Mouse (Mus musculus) Patski (cell line): ENCODE data around the gene Gcdh. TPM values are rescaled to one million over a fixed set of nuclear protein-coding genes. Genes with fewer than 3 reads are reported as not detected.

Source experiments
- ATAC-seq: fragments of 100-300 bp; one replicate; pipeline ENCODE4 v1.8.0; 2021
- CTCF ChIA-PET: fragments of 350-600 bp; sonication (Branson Sonifier 250); formaldehyde crosslinking; loops from one replicate; lab custom pipeline; 2022; ENCODE audit warnings: inconsistent platforms; lab: Charles Lee
- POLR2A ChIA-PET: fragments of 350-600 bp; sonication (Branson Sonifier 250); formaldehyde crosslinking; loops from one replicate; lab custom pipeline; 2022; ENCODE audit warnings: antibody characterized with exemption, inconsistent platforms; lab: Charles Lee
- DNase-seq: peaks from one replicate; pipeline ENCODE4 v3.0.0-alpha.2; 2011; ENCODE audit warnings: low read depth, low spot score
- H3K27me3 ChIP-seq: fragments of 371-371 bp; one replicate; pipeline ENCODE4 v1.5.1; 2021
- CTCF ChIP-seq: fragments of 100-300 bp; IDR thresholded peaks from one replicate; pipeline ENCODE4 v1.5.1; 2021
- in situ Hi-C: fragments of 300-500 bp; cut with MboI; formaldehyde crosslinking; loops from 3 replicates; pipeline ENCODE4 v1.11.1; 2018; ENCODE audit warnings: low pct_unique_long_range_greater_than_20kb, mixed read lengths
- polyA plus RNA-seq: library from polyadenylated mRNA; unstranded; gene quantifications from one replicate; pipeline ENCODE4 v1.2.3, GENCODE M21; 2021

The Gcdh gene
- polyA plus RNA-seq, 1 experiment from 2014 or later: 55.5 TPM

GRCm38 (mm10) chr8:84874339-84874738, 19.4 kb downstream of the Gcdh start:
- CTCF ChIA-PET: interaction anchor here (1.3 to 1.4 kb wide), 4 partner anchors 9 to 18 kb away, joined by 3 to 4 read pairs (median 4); no protein-coding TSS in a partner anchor
- DNase-seq (no peak), ATAC-seq (no peak)
- POLR2A ChIA-PET: interaction anchor here (1.3 kb wide), 1 partner anchor 28 kb away, joined by 4 read pairs; no protein-coding TSS in a partner anchor
- no peaks in the 10 kb centered on the region for H3K27me3 ChIP-seq
- in situ Hi-C loops: no loop called here
- no peak for TF ChIP-seq CTCF

DNA sequence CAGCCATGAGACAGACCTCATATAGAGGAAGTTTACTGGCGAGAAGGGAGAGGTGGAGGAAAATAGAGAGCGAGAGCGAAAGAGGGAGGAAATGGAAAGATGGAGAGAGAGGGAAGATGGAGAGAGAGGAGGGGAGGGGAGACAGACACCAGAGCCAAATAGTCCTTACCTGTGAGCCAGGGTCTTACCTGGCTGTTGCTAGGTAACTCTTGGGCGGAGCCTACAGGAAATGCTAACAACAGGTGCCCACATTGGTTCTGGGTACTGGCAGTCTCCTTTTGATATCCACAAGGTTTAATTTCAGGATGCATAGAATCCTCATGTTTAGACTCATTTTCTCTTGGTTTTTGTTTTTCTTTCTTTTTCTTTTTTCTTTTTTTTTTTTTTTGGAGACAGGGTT, 20.7 kb downstream of the Gcdh start:
- ATAC-seq (no peak), DNase-seq (no peak)
- POLR2A ChIA-PET: no interaction called here
- CTCF ChIA-PET: no interaction called here
- no peaks in the 10 kb centered on the region for H3K27me3 ChIP-seq
- TF ChIP-seq CTCF: no peak
- in situ Hi-C loops: no loop called here

- in situ Hi-C loops: no loop called here
- DNase-seq (no peak), ATAC-seq (peak; percentile 24)
- no peak for TF ChIP-seq CTCF
- no peaks in the 10 kb centered on the region for H3K27me3 ChIP-seq
- ChIA-PET CTCF (interaction anchor here (0.8 to 1.7 kb wide), 2 partner anchors 10 to 31 kb away, joined by 3 to 7 read pairs; no protein-coding TSS in a partner anchor), POLR2A (no interaction called here)
These were observed 21.3 kb downstream of the Gcdh start for GRCm38 (mm10) chr8:84872309-84872965.

DNA sequence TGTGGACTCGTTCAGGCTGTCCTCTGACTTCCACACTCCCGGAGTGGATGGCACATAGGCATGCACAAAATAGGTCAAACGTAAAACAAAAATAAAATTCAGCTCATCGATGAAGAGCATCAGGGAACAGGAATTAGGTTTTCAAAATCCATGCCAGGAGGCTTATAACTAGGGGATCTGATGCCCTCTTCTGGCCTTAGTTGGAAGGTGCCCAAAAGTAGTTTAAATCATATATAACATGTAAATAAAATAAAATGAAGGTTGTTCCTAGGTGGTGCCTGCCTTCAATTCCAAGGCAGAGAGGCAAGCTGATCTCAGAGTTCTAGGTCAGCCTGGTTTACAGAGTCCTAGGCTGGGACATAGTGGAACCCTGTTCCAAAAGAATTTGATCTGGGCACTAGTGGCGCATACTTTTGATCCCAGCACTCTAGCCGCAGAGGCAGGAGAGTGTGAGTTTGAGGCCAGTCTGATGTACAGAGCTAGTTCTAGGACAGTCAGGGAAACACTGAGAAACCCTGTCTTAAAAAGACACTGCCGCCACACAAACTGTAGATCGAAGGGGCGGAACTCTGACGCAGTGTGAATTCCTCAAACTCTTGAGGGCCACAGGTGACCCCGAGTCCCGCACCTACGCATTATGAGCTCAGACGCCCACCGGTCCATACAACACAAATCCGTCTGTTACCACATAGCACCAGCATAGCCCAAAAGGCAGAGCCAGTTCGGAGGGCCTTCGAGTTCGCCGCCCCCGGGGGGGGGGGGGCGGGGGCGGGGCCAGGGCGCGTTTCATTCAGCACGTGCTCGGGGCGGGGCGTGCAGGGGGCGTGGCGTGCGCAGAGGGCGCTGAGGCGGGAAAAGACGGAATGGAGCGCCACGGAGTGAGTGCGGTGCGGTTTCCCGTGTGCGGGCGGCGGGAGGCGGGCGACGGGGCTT, 22.1 kb downstream of the Gcdh start, which contains the start of gene Syce2:
Syce2 (plus strand) TSS at position 736 of the 933 bp plus-strand sequence.
- ChIA-PET CTCF (interaction anchor here (0.8 to 1.7 kb wide), 5 partner anchors 11 to 32 kb away, joined by 3 to 7 read pairs (median 4); partner anchors contain the start of gene Calr), POLR2A (no interaction called here)
- in situ Hi-C loops: no loop called here
- no peaks in the 10 kb centered on the region for H3K27me3 ChIP-seq
- ATAC-seq: peak; percentile 10
- no peak for DNase-seq
- TF ChIP-seq CTCF: no peak

DNA sequence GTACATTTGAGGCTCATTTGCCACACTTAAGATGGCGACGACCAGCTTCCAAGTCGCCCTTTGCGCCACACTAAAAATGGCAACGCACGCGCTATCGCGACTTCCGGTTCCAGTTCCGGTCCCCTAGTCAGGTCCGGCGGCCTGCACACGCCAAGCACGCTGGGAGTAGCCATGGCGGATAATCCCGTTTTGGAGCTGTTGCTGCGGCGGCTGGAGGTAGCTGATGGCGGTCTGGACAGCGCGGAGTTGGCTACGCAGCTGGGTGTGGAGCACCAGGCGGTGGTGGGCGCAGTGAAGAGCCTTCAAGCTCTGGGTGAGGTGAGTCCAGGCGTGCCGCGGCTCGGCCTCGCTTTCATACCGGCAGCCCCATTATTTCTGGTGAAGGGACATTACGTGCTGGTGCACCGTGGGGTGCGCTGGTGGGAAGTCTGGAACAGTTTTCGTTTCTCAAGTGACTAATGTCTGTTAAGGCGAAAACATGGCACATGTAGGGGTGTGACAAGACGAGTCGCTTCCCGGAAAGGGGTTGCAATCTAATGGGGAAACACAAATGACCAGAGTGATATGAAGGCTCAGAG, 36.8 kb downstream of the Gcdh start, which contains the start of gene Farsa:
Farsa (plus strand) TSS at position 126 of the 578 bp plus-strand sequence.
- ChIA-PET POLR2A (interaction anchor here (1.4 to 2.0 kb wide), 3 partner anchors 9 to 11 kb away, joined by 6 to 11 read pairs (median 6); partner anchors contain the start of gene Calr), CTCF (interaction anchor here (0.7 to 1.5 kb wide), 4 partner anchors 10 to 46 kb away, joined by 3 read pairs; no protein-coding TSS in a partner anchor)
- no peak for TF ChIP-seq CTCF
- peak; percentile 64 for DNase-seq
- peak; percentile 78 for ATAC-seq
- no peaks in the 10 kb centered on the region for H3K27me3 ChIP-seq
- in situ Hi-C loops: no loop called here

GRCm38 (mm10) chr8:84856434-84856833, 37.3 kb downstream of the Gcdh start:
- DNase-seq (no peak), ATAC-seq (no peak)
- no peaks in the 10 kb centered on the region for H3K27me3 ChIP-seq
- CTCF ChIA-PET: interaction anchor here (1.2 to 1.5 kb wide), 2 partner anchors 9 to 15 kb away, joined by 3 to 4 read pairs; no protein-coding TSS in a partner anchor
- no peak for TF ChIP-seq CTCF
- POLR2A ChIA-PET: interaction anchor here (1.4 to 2.0 kb wide), 2 partner anchors 9 to 10 kb away, joined by 6 to 11 read pairs; partner anchors contain the start of gene Calr
- in situ Hi-C loops: no loop called here

DNA sequence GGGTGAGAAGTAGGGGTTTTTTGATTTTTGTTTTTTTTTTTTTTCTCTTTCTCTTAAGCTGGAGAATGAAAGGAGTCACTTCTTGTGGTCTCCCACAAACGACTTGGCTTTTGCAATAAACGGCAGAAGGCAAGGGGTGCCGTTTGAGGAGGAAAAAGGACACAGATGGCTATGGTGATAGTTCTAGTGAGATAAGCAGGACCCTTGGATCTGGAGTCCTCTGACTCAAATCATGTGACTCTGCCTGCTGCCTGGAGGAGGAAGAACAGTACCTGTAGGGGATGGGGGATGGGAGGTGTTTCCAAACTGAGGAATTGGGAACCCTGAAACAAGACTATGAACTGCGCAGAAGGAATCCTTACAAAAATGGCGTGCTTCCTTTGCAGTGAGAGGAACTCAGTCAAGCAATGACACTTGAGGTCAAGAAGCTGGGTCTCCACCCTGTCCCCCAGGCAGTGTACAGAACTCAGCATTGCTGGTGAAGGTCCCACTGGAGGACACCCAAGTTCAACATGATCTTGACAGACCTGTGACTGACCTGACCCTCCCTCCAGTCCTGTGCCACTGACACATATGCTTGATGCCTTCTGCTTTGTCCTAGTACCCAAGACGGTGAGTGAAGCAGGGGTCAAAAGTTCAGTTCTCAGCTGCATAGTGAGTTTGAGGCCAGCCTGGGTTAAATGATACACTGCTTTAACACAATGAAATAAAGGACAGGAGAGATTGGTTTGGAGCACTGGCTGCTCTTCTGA, 45.9 kb downstream of the Gcdh start:
- ChIA-PET POLR2A (interaction anchor here (0.6 to 2.0 kb wide), 6 partner anchors 9 to 78 kb away, joined by 3 to 11 read pairs (median 4); partner anchors contain the start of genes Farsa and Gcdh), CTCF (interaction anchor here (0.7 to 2.6 kb wide), 8 partner anchors 8 to 150 kb away, joined by 3 to 9 read pairs (median 4); partner anchors contain the start of gene Farsa)
- TF ChIP-seq CTCF: no peak
- ATAC-seq: no peak
- in situ Hi-C loops: no loop called here
- DNase-seq: no peak
- no peaks in the 10 kb centered on the region for H3K27me3 ChIP-seq

GRCm38 (mm10) chr8:84846722-84847572, 46.8 kb downstream of the Gcdh start, which contains the start of gene Calr:
TSS of gene Calr (minus strand) at chr8:84846934.
- ChIA-PET CTCF (interaction anchor here (1.0 to 2.6 kb wide), 6 partner anchors 9 to 56 kb away, joined by 3 to 9 read pairs (median 4); partner anchors contain the start of gene Farsa), POLR2A (interaction anchor here (0.6 to 3.1 kb wide), 8 partner anchors 9 to 156 kb away, joined by 3 to 14 read pairs (median 4); partner anchors contain the start of genes Farsa and Klf1)
- DNase-seq (peak; percentile 98), ATAC-seq (peak; percentile 97)
- in situ Hi-C loops: no loop called here
- TF ChIP-seq CTCF: no peak
- no peaks in the 10 kb centered on the region for H3K27me3 ChIP-seq
